Mouse (Mus musculus) CH12.LX (cell line): ENCODE results near the gene Enkd1. TPM values are rescaled to one million over a fixed set of nuclear protein-coding genes. Genes with fewer than 3 reads are reported as not detected.

Experiments used
- DNase-seq: peaks from one replicate; pipeline ENCODE4 v3.0.0-alpha.2; 2013; ENCODE audit errors: extremely low read depth
- H3K27ac ChIP-seq: 2 replicates; pipeline ENCODE4 v1.5.1; 2012; ENCODE audit warnings: low read depth, mild to moderate bottlenecking, control low read depth, moderate library complexity; ENCODE audit not compliant: insufficient read depth
- H3K27me3 ChIP-seq: replicated peaks from 2 replicates; pipeline ENCODE3; 2012; ENCODE audit warnings: inconsistent platforms
- H3K36me3 ChIP-seq, 2 experiments: replicated peaks in 1 of 2; 2 replicates each; pipeline versions ENCODE3 to v1.6.1; 2012; ENCODE audit warnings: inconsistent platforms in 1 of 2, low read length in 1 of 2, mild to moderate bottlenecking in 1 of 2, mixed read lengths in 1 of 2, moderate library complexity in 1 of 2; ENCODE audit not compliant: control insufficient read depth in 1 of 2, insufficient read depth in 1 of 2
- H3K4me1 ChIP-seq, 2 experiments: 2 replicates each; pipeline ENCODE4 v1.6.1; 2012; ENCODE audit warnings: inconsistent platforms in 1 of 2, moderate library complexity in 1 of 2; ENCODE audit not compliant: insufficient read depth in 2 of 2, control insufficient read depth in 1 of 2
- H3K4me2 ChIP-seq: 2 replicates; pipeline ENCODE4 v1.6.1; 2012; ENCODE audit warnings: low read depth, mild to moderate bottlenecking, control low read depth; ENCODE audit not compliant: poor library complexity, insufficient read depth, severe bottlenecking
- H3K4me3 ChIP-seq, 3 experiments: fragments of 150-350 bp in 1 of 3; sonication (generic) in 1 of 3; replicated peaks in 1 of 3; 2 replicates each; pipeline versions ENCODE3 to v1.5.1; 2011 to 2012; ENCODE audit warnings: low read depth in 2 of 3, low read length in 2 of 3, mild to moderate bottlenecking in 2 of 3, moderate library complexity in 2 of 3, control low read depth in 1 of 3, improper control_type of control experiment in 1 of 3, inconsistent platforms in 1 of 3, mixed read lengths in 1 of 3; ENCODE audit not compliant: poor library complexity in 1 of 3
- H3K79me2 ChIP-seq: replicated peaks from 2 replicates; pipeline ENCODE4 v1.6.1; 2012; ENCODE audit warnings: mild to moderate bottlenecking, moderate library complexity; ENCODE audit not compliant: control insufficient read depth, poor library complexity, insufficient read depth, severe bottlenecking; ENCODE audit errors: extremely low read depth
- H3K9ac ChIP-seq: 2 replicates; pipeline ENCODE4 v1.6.1; 2012; ENCODE audit warnings: low read depth, mild to moderate bottlenecking, control low read depth, moderate library complexity; ENCODE audit not compliant: insufficient read depth
- H3K9me3 ChIP-seq: replicated peaks from 2 replicates; pipeline ENCODE3; 2012; ENCODE audit warnings: low read length, inconsistent platforms, mixed read lengths
- BHLHE40 ChIP-seq: IDR thresholded peaks from 2 replicates; pipeline ENCODE4 v1.6.1; 2011; ENCODE audit warnings: mild to moderate bottlenecking, low read depth, low read length, improper control_type of control experiment
- CHD1 ChIP-seq: IDR thresholded peaks from 2 replicates; pipeline ENCODE4 v1.6.1; 2012; ENCODE audit warnings: low read depth, low read length, improper control_type of control experiment, inconsistent platforms
- CTCF ChIP-seq, 2 experiments: IDR thresholded peaks in 1 of 2; conservative IDR thresholded peaks in 1 of 2; 2 replicates each; pipeline ENCODE4 v1.5.1; 2011 to 2012; ENCODE audit warnings: low read depth in 2 of 2, low read length in 2 of 2, improper control_type of control experiment in 1 of 2, inconsistent platforms in 1 of 2, mild to moderate bottlenecking in 1 of 2, moderate library complexity in 1 of 2
- ELF1 ChIP-seq: IDR thresholded peaks from 2 replicates; pipeline ENCODE4 v1.6.1; 2014; ENCODE audit warnings: low read depth, mild to moderate bottlenecking, inconsistent platforms, low read length, improper control_type of control experiment
- EP300 ChIP-seq: IDR thresholded peaks from 2 replicates; pipeline ENCODE4 v1.6.1; 2011; ENCODE audit warnings: low read length, improper control_type of control experiment
- ETS1 ChIP-seq: conservative IDR thresholded peaks from 2 replicates; pipeline ENCODE4 v1.6.1; 2012; ENCODE audit warnings: low read depth, mild to moderate bottlenecking, inconsistent platforms, low read length, improper control_type of control experiment, moderate library complexity
- GABPA ChIP-seq: IDR thresholded peaks from 2 replicates; pipeline ENCODE4 v1.6.1; 2012; ENCODE audit warnings: low read depth, low read length, improper control_type of control experiment, inconsistent platforms; ENCODE audit not compliant: insufficient replicate concordance
- HCFC1 ChIP-seq: IDR thresholded peaks from 2 replicates; pipeline ENCODE4 v1.6.1; 2012; ENCODE audit warnings: low read depth, mild to moderate bottlenecking, inconsistent platforms, low read length, improper control_type of control experiment
- IRF4 ChIP-seq: IDR thresholded peaks from 2 replicates; pipeline ENCODE4 v1.6.1; 2014; ENCODE audit warnings: low read depth, mild to moderate bottlenecking, inconsistent platforms, low read length, improper control_type of control experiment
- JUND ChIP-seq: conservative IDR thresholded peaks from 2 replicates; pipeline ENCODE4 v1.6.1; 2011; ENCODE audit warnings: low read depth, low read length, improper control_type of control experiment
- MAX ChIP-seq: IDR thresholded peaks from 2 replicates; pipeline ENCODE4 v1.6.1; 2011; ENCODE audit warnings: low read length, improper control_type of control experiment
- MAZ ChIP-seq: IDR thresholded peaks from 2 replicates; pipeline ENCODE4 v1.6.1; 2012; ENCODE audit warnings: low read depth, mild to moderate bottlenecking, inconsistent platforms, low read length, improper control_type of control experiment, moderate library complexity
- MXI1 ChIP-seq: IDR thresholded peaks from 2 replicates; pipeline ENCODE4 v1.6.1; 2011; ENCODE audit warnings: mild to moderate bottlenecking, low read depth, low read length, improper control_type of control experiment
- MYC ChIP-seq: IDR thresholded peaks from 2 replicates; pipeline ENCODE4 v1.6.1; 2011; ENCODE audit warnings: low read depth, mild to moderate bottlenecking, improper control_type of control experiment, low read length
- NELFE ChIP-seq: IDR thresholded peaks from 2 replicates; pipeline ENCODE4 v1.6.1; 2011; ENCODE audit warnings: low read depth, low read length, improper control_type of control experiment
- NRF1 ChIP-seq: IDR thresholded peaks from 2 replicates; pipeline ENCODE4 v1.6.1; 2014; ENCODE audit warnings: low read depth, mild to moderate bottlenecking, inconsistent platforms, low read length, improper control_type of control experiment, moderate library complexity
- POLR2A ChIP-seq: IDR thresholded peaks from 2 replicates; pipeline ENCODE4 v1.6.1; 2011; ENCODE audit warnings: low read depth, mild to moderate bottlenecking, improper control_type of control experiment, low read length
- POLR2AphosphoS2 ChIP-seq: IDR thresholded peaks from 2 replicates; pipeline ENCODE4 v1.6.1; 2011; ENCODE audit warnings: low read depth, low read length, improper control_type of control experiment
- RAD21 ChIP-seq: IDR thresholded peaks from 2 replicates; pipeline ENCODE4 v1.6.1; 2011; ENCODE audit warnings: low read depth, mild to moderate bottlenecking, low read length, improper control_type of control experiment, moderate library complexity
- RCOR1 ChIP-seq: conservative IDR thresholded peaks from 2 replicates; pipeline ENCODE4 v1.6.1; 2012; ENCODE audit warnings: low read depth, mild to moderate bottlenecking, inconsistent platforms, low read length, improper control_type of control experiment
- SIN3A ChIP-seq: IDR thresholded peaks from 2 replicates; pipeline ENCODE4 v1.6.1; 2012; ENCODE audit warnings: low read length, improper control_type of control experiment, inconsistent platforms
- SMC3 ChIP-seq: IDR thresholded peaks from 2 replicates; pipeline ENCODE4 v1.6.1; 2011; ENCODE audit warnings: low read depth, low read length, improper control_type of control experiment
- TBP ChIP-seq: conservative IDR thresholded peaks from 2 replicates; pipeline ENCODE4 v1.6.1; 2011; ENCODE audit warnings: low read depth, low read length, improper control_type of control experiment
- TCF12 ChIP-seq: IDR thresholded peaks from 2 replicates; pipeline ENCODE4 v1.6.1; 2014; ENCODE audit warnings: low read depth, mild to moderate bottlenecking, inconsistent platforms, low read length, improper control_type of control experiment
- UBTF ChIP-seq: IDR thresholded peaks from 2 replicates; pipeline ENCODE4 v1.6.1; 2012; ENCODE audit warnings: low read depth, mild to moderate bottlenecking, inconsistent platforms, low read length, improper control_type of control experiment, moderate library complexity
- USF1 ChIP-seq: IDR thresholded peaks from 2 replicates; pipeline ENCODE4 v1.6.1; 2014; ENCODE audit warnings: low read depth, mild to moderate bottlenecking, inconsistent platforms, low read length, improper control_type of control experiment
- USF2 ChIP-seq: conservative IDR thresholded peaks from 2 replicates; pipeline ENCODE4 v1.6.1; 2011; ENCODE audit warnings: low read depth, low read length, improper control_type of control experiment
- ZC3H11A ChIP-seq: IDR thresholded peaks from 2 replicates; pipeline ENCODE4 v1.6.1; 2012; ENCODE audit warnings: low read depth, mild to moderate bottlenecking, inconsistent platforms, low read length, improper control_type of control experiment
- ZKSCAN1 ChIP-seq: IDR thresholded peaks from 2 replicates; pipeline ENCODE4 v1.6.1; 2012; ENCODE audit warnings: low read depth, inconsistent platforms, low read length, improper control_type of control experiment, borderline replicate concordance
- ZMIZ1 ChIP-seq: IDR thresholded peaks from 2 replicates; pipeline ENCODE4 v1.6.1; 2012; ENCODE audit warnings: low read depth, mild to moderate bottlenecking, inconsistent platforms, low read length, improper control_type of control experiment
- ZNF384 ChIP-seq: IDR thresholded peaks from 2 replicates; pipeline ENCODE4 v1.6.1; 2012; ENCODE audit warnings: low read depth, low read length, improper control_type of control experiment, inconsistent platforms
- dilution Hi-C: fragments of 300-500 bp; cut with MboI; formaldehyde crosslinking; loops from 2 replicates; pipeline ENCODE4 v1.14.3; 2020; ENCODE audit warnings: low sequenced_read_pairs; ENCODE audit not compliant: extremely low pct_unique_long_range_greater_than_20kb, extremely low pct_ligation_motif_present
- in situ Hi-C: fragments of 300-500 bp; cut with MboI; formaldehyde crosslinking; loops from 3 replicates; pipeline ENCODE4 v1.14.3; 2019; ENCODE audit warnings: low sequenced_read_pairs, low pct_ligation_motif_present, low pct_unique_long_range_greater_than_20kb, mixed read lengths
- polyA plus RNA-seq: library from polyadenylated mRNA; unstranded; fragments of >175 nt; gene quantifications from 2 replicates; pipeline ENCODE4 v1.2.1, GENCODE M21; 2012; ENCODE audit warnings: low read depth; ENCODE audit not compliant: insufficient read length
- total RNA-seq, 2 experiments: library from RNA; depleted of rRNA; stranded (reverse); fragments of 300-350 nt in 1 of 2; fragments of >200 nt in 1 of 2; gene quantifications; 2 replicates each; pipeline ENCODE4 v1.2.3; 2012 to 2014

Gene Enkd1
- total and polyA plus RNA-seq, 3 experiments: 15.6 to 35.9 (median 27.4) TPM

- TF ChIP-seq ZNF384: no peak
- TF ChIP-seq ZKSCAN1: no peak
- no peak for TF ChIP-seq ZC3H11A
- no peak for TF ChIP-seq ZMIZ1
- no peak for TF ChIP-seq EP300
- no peak for TF ChIP-seq GABPA
- no peak for TF ChIP-seq MXI1
- TF ChIP-seq TCF12: no peak
- no peak for TF ChIP-seq SIN3A
- TF ChIP-seq IRF4: no peak
- TF ChIP-seq, all 38 proteins: peak for 0
- Histone ChIP-seq H3K27me3 (no peaks in the 10 kb centered on the region), H3K4me3 (peak overlapping the region; percentile 58 to 70 (median 68)), H3K27ac (peak overlapping the region; percentile 81; the same call in 1 of the 2 replicates), H3K79me2 (no peaks in the 10 kb centered on the region), H3K36me3 (peaks cover 41 to 72% of the 10 kb centered on the region in 2 experiments), H3K9ac (peak overlapping the region; percentile 78), H3K4me2 (peak overlapping the region; percentile 92), H3K4me1 (peaks cover 2 to 56% of the 10 kb centered on the region in 2 experiments; a peak in 2 of 4 replicates), H3K9me3 (no peaks in the 10 kb centered on the region)
- in situ Hi-C loops (loop anchor here (5.0 kb wide), 1 partner anchor 49 kb away; the partner anchor contains the start of genes Agrp and Ctcf), dilution Hi-C loops (no loop called here)
- peak; percentile 18 for DNase-seq
Observed at GRCm38 (mm10) chr8:105686551-105686950, 21.5 kb downstream of the Enkd1 start.

GRCm38 (mm10) chr8:105685796-105686308 lies 22.2 kb downstream of the Enkd1 start, which contains the start of gene Carmil2:
Gene Carmil2 (plus strand): TSS chr8:105686274.
- dilution Hi-C loops (no loop called here), in situ Hi-C loops (loop anchor here (5.0 kb wide), 1 partner anchor 49 kb away; the partner anchor contains the start of genes Agrp and Ctcf)
- Histone ChIP-seq H3K79me2 (no peaks in the 10 kb centered on the region), H3K4me3 (peak within 1 kb of the TSS; percentile 58 to 70 (median 68)), H3K9ac (peak within 1 kb of the TSS; percentile 78), H3K36me3 (peaks cover 42 to 72% of the 10 kb centered on the region in 2 experiments), H3K27me3 (no peaks in the 10 kb centered on the region), H3K9me3 (no peaks in the 10 kb centered on the region), H3K4me1 (peaks cover 2 to 56% of the 10 kb centered on the region in 2 experiments; a peak in 2 of 4 replicates), H3K4me2 (peak within 1 kb of the TSS; percentile 92), H3K27ac (peak within 1 kb of the TSS; percentile 81)
- DNase-seq: peak; percentile 79
- peak; percentile 95 for TF ChIP-seq SIN3A
- TF ChIP-seq POLR2AphosphoS2: peak; percentile 54; the same call in 1 of the 2 replicates
- peak; percentile 37; the same call in 1 of the 2 replicates for TF ChIP-seq NRF1
- TF ChIP-seq RAD21: peak; percentile 85
- TF ChIP-seq MXI1: peak; percentile 90
- no peak; the same call in 1 of the 2 replicates for TF ChIP-seq ZNF384
- peak; percentile 43; the same call in 1 of the 2 replicates for TF ChIP-seq IRF4
- peak; percentile 59 for TF ChIP-seq MAZ
- TF ChIP-seq BHLHE40: no peak; the same call in 1 of the 2 replicates
- no peak for TF ChIP-seq USF2
- peak; percentile 59 for TF ChIP-seq HCFC1
- peak; percentile 39; the same call in 1 of the 2 replicates for TF ChIP-seq ETS1
- 0 out of 2 replicates have a peak, but pooled peaks have one; percentile 21 for TF ChIP-seq TBP
- TF ChIP-seq MAX: peak; percentile 87; the same call in 1 of the 2 replicates
- peak; percentile 80 for TF ChIP-seq ZMIZ1
- TF ChIP-seq SMC3: peak; percentile 96
- TF ChIP-seq UBTF: peak; percentile 96
- TF ChIP-seq CTCF (conservative IDR thresholded peaks at IDR 0.05 in 1 of 2, IDR thresholded peaks at IDR 0.05 in 1 of 2; ENCODE audit: low read depth in 2 of 2, low read length in 2 of 2): peak; percentile 85 to 96
- no peak for TF ChIP-seq USF1
- TF ChIP-seq MYC: 0 out of 2 replicates have a peak, but pooled peaks have one; percentile 45
- peak; percentile 86 for TF ChIP-seq CHD1
- TF ChIP-seq ELF1: peak; percentile 79
- no peak for TF ChIP-seq RCOR1
- peak; percentile 76 for TF ChIP-seq NELFE
- no peak for TF ChIP-seq JUND
- peak; percentile 88 for TF ChIP-seq TCF12
- peak; percentile 67; the same call in 1 of the 2 replicates for TF ChIP-seq POLR2A
